14 mouse cellular contexts compared by ENCODE assay signal in genomic region chr9:16290911-16291310, GRCm38 (mm10).
"Had no signal": no experiment of that assay in that cellular context is flagged by ENCODE, and none has a peak within 500 bp of the region (broad histone marks: within the 10 kb centered on the region; RNA-seq: fewer than 3 reads in every experiment).

No protein-coding gene starts in this region.

- DNase-seq: gastrocnemius, adult 2 months; gastrocnemius, postnatal 10 days; gastrocnemius, postnatal 36 days; heart, adult 18-20 months; heart, postnatal 10 days; heart, postnatal 4 days; kidney, adult 18-20 months; kidney, adult 8-10 months; kidney, postnatal 10 days; kidney, postnatal 25 days; kidney, postnatal 4 days; liver; liver, embryonic 13.5 days; liver, postnatal 0 days had no signal
